Mouse (Mus musculus) ovary, postnatal 10 days (tissue): Measurements from ENCODE around the gene Ric1.
"Not testable (repeated sequence)": the region's sequence is repeated elsewhere in the genome, so short reads cannot be mapped to it uniquely, and the experiment has no call there.

Source experiments
- DNase-seq: peaks from one replicate; pipeline ENCODE4 v3.0.0; 2022; ENCODE audit warnings: low spot score

Ric1 gene

DNA sequence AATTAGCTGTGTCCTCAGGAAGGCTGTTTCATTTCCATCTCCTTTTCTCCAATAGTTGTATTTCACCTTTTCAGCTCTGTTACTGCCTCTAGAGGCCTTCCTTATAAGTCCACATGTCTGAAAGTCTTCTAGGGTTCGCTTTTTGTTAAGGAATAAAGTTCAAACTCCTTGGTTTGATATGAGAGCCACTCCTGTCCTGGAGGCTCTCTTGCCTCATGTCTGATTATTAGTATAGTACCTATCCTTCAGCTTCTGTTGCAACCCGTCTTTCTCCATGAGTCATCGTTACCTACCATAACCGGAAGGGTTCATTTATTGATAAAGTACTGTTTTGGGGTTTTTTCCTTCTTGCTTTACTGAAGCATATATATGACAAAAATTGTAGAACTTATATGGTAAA is 5.2 kb downstream of the Ric1 start:
- DNase-seq: no peak

DNA sequence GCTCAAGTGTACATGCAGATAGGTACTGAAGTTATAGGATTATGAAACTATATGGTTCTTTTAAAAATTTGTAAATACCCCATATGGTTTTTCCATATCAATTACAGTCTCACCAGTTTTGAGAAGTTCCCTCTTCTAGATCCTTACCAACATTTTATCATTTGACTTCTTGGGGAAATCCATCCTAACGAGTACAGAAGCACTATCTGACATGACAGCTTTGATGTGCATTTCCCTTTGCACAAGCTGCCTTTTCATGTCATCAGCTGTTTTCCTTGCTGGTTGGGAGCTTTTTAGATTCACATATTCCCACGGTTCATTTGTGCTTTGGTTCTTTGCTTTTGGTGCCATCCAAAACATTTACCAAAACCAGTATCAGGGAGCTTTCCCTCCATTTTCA is 6.5 kb downstream of the Ric1 start:
- DNase-seq: no peak

DNA sequence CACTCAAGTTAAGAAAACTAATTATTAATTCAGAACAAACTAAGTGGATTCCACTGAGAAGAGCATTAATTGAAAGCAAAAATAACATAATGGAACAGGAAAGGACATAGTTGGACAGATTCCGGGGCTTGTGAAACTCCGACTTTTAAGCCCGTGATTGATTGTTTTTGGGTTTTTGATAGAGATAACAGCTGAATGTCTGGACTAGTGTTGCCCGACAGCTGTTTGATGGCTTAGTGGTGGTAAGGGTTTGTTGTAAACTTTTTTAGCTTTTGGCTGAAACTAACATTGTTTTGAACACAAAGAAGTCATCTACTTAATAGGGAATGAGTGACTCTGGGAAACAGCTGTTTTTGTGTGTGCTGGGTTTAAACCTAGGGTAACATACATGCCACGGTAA is 11.9 kb downstream of the Ric1 start:
- no peak for DNase-seq

- no peak for DNase-seq
These were observed 20.3 kb downstream of the Ric1 start for GRCm38 (mm10) chr19:29542256-29542970.

DNA sequence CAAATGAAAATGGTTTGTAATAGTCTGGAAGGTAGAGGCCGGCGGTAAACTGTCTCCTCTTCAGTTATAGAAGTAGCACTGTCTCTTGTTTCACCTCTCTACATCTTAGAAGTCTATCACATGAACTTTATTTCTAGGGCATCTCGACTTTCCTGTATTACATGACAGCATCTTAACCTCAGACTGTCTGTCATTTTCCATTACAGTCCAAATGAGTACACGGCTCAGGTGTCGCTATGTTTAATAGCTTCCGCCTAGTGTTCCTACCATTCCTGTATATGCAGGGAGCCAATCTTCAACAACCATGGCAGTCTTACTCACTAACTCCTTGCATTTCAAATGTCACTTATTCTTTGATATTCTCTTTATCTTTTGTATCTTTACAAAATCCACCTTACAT is 21.9 kb downstream of the Ric1 start:
- DNase-seq: no peak

- DNase-seq: no peak
These were observed 28.5 kb downstream of the Ric1 start for GRCm38 (mm10) chr19:29550618-29551017.

GRCm38 (mm10) chr19:29551128-29551527 is 29.0 kb downstream of the Ric1 start:
- no peak for DNase-seq

DNA sequence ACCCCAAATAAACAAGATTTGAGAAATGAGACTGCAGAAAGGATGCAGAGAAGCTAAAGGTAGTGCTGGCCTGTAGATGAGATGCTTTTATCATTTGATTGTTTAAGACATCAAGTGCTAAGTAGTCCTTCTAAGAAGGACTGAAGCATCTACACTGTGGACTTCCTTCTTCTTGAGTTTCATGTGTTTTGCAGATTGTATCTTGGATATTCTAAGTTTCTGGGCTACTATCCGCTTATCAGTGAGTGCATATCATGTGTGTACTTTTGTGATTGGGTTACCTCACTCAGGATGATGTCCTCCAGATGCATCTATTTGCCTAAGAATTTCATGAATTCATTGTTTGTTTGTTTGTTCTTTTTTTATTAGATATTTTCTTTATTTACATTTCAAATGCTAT is 29.9 kb downstream of the Ric1 start:
- not testable (repeated sequence) for DNase-seq

DNA sequence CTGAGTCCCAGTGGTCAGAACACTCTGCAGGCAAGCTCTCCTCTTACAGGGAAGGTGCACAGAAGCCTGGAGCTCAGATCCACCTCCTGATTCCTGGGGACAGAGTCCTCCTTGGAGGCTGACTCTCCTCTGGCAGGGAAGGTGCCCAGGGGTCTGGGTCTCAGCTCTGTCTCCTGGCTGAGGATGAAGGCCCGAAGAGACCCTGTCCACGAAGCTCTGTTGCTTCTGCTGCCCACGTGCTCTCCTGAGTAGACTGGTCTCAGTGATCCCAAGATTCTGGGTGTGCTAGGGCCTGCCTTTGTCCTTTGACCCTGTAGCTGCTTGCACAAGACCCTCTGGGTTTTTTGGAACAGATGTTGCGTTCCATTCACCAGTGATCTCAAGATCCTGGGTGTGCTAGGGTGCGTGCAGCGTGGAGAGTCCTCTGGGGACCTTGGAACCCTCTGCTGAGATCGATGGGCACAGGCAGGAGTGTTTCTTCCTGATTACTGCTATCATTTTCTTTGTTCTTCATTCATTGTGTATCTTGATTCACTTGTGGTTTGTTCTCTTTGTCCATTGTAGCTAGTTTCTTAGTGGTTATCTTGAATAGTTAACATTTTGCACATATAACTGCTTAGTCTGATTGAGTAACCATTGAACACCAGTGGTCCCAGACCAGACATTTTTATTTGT is 35.2 kb downstream of the Ric1 start:
- DNase-seq: not testable (repeated sequence)

DNA sequence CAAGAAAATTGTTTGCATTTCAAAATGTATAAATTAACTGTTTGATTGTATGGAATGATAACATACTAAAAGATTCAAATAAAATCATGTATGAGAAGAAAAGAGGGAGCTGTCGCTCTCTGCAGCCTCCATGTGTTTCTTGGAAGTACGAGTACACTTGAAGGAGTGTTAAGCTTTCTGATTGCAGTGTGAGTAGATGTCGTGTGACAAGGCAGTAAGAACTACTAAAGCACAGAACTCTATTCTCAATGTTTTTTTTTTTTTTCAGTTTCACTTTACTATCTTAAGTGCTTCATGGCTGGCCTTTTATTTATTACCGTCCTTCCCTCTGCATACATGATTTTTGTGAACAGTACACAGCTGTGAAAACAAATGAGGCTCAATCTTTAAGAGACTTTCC is 40.1 kb downstream of the Ric1 start:
- DNase-seq: no peak

DNA sequence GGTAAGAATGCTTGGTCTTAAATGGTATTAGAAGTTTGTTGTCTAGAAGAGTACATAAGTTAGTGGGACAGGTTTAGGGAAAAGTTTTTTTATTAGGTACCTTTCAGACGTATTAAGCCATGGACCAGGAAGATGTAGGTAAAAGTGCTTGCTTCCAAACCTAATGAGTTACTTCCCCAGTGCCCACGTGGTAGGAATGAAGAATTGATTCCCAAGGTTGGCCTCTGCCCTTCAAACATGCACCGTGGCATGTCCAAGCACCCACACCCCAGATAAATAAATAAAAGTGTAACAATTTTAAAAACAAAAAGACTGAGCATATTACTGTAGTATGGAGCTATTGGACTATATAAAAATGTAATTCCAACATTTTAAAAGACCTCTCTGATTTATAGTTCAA is 40.5 kb downstream of the Ric1 start:
- DNase-seq: no peak

DNA sequence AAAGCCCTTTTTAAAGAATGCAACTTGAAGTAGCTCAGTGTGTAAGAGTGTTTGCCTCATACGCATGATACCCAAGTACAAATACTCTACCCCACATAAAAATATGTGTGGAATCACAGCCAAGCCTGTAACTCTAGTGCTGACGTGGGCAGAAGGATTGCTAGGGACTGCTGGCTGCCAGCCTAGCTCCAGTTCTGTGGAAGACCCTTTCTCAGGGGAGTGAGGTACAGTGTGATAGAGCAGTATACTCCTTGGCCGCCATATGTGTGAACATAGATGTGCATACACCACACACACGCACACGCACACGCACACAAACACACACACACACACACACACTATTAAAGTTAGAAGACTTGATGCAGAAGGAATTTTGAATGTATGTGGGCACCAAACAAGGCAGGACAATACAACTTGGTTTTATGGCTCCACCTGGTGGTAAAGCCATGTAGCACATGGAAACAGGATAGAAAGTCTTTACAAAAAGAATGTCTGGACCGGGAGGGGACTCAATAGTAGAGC is 41.2 kb downstream of the Ric1 start:
- DNase-seq: peak; percentile 28

- no peak for DNase-seq
These were observed 44.4 kb downstream of the Ric1 start for GRCm38 (mm10) chr19:29566512-29566911.

- DNase-seq: no peak
These were observed 60.4 kb downstream of the Ric1 start for GRCm38 (mm10) chr19:29582439-29582838.

GRCm38 (mm10) chr19:29583734-29584133 is 61.7 kb downstream of the Ric1 start:
- no peak for DNase-seq

DNA sequence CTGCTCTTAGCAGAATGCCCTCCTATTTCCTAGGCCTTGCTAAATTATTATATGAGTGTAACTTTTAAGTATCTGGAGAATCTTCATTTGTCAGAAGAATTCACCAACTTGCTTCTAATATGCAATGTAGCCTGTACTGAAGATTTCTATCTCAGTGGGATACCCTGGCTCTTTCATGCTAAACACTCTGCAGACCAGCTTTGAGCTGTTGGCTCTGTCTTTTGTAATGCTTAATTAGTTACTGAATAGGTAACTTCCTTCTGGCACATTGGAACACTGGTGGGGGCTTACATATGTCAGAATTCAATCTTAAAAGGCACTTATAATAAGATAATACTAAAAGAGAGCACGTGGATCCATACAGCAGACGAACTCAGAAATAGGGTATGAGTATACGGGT is 71.7 kb downstream of the Ric1 start:
- not testable (repeated sequence) for DNase-seq

DNA sequence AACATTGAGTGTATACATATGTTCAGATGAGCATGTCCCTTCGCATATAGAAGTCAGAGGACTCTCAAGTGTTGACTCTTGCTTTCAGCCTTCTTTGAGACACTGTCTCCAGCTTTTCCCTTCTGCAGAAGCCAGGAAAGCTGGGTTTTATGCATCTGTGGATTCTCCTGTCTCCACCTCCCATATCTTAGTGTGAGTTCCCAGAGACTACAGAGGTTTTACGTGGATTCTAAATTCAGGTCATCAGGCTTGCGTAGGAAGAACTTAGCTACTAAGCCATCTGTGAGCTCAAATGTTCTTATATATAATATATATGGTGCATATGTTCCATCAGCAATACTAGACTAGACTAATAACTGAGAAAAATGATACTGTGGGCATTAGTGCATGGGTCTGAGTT is 74.2 kb downstream of the Ric1 start:
- no peak for DNase-seq

- DNase-seq: no peak
These were observed 74.9 kb downstream of the Ric1 start for GRCm38 (mm10) chr19:29596985-29597384.

DNA sequence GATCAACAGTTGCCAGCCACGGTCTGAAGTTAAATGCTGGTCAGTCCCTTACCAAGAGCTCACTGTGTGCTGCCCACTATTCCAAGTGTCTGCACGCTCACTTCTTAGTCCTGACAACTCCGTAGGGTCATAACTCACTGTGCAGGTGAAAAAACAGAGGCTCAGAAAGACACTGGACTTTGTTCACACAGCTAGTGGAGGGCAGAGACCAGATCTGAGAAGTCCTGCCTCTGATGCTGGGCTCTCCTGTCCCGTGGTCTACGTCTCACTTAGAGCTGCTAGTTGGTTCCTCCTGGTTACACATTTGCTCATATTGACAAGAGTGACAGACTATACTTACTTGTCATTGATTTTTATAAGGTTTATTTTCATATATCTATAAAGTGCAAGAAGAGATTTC is 76.9 kb downstream of the Ric1 start:
- DNase-seq: no peak

- no peak for DNase-seq
These were observed 81.7 kb downstream of the Ric1 start for GRCm38 (mm10) chr19:29603548-29604353.

GRCm38 (mm10) chr19:29604653-29605052 is 82.6 kb downstream of the Ric1 start:
- no peak for DNase-seq

GRCm38 (mm10) chr19:29607521-29607920 is 85.4 kb downstream of the Ric1 start:
- DNase-seq: no peak

DNA sequence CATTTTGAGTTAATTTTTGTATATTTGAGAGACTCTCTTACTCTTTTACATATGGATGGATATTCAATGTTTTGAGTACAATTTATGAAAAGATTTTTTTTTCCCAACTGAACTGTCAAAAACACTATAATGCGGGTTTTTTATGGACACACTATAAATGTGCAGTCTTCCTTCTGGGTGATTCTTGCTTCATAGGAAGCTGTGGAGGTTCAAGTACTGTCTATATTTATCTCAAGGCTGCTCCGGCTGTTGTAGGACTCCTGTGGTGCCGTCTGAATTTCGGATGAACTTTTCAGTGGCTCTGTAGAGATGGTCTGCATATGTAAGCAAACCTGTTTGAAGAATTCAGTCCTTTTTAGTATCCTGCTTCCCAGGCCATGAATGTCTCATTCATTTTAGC is 86.1 kb downstream of the Ric1 start:
- no peak for DNase-seq
